ENCODE assay signal across 12 mouse cellular contexts in the genomic region with DNA sequence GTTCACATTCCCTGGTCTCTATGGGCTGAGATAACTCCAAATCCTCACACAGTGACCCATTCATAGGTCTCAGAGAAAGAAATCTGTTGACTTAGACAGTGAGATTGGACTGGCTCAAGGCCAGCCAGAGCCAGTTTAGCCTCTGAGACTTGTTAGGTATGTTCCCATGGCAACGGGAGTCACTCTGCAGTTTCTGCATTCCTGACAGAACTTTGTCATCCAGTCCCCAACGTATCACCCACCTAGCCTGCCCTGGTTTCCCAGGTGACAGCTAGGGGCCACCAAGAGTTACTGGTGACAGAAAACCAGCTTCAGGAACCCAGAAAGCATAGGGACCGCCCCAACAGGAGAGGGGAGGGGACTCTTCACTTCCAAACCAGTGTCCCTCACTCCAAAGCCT. TPM values are rescaled to one million over a fixed set of nuclear protein-coding genes. Genes with fewer than 3 reads are reported as not detected.
DNase-seq lines count a peak whose midpoint lies in the region; ATAC-seq and TF ChIP-seq lines count a peak whose summit lies in the region.
"Had no signal": no experiment of that assay in that cellular context is flagged by ENCODE, and none has a peak within 500 bp of the region (broad histone marks: within the 10 kb centered on the region; RNA-seq: fewer than 3 reads in every experiment).

No protein-coding gene starts in this region.

- no peak overlapping the region for H3K9ac ChIP-seq in hindbrain, embryonic 14.5 days
- H3K9ac ChIP-seq in hindbrain, embryonic 11.5 days (ENCODE audit: low read depth, low read length), result no peak overlapping the region
- H3K9ac ChIP-seq in embryonic facial prominence, embryonic 14.5 days (ENCODE audit: low read depth, low read length), result no peak overlapping the region
- no peak overlapping the region for H3K9ac ChIP-seq in liver, adult 2 months (ENCODE audit: low read depth, low read length)
- H3K9ac ChIP-seq: embryonic facial prominence, embryonic 13.5 days; heart, embryonic 13.5 days; limb, embryonic 13.5 days; neural tube, embryonic 12.5 days had no signal

- H3K9me3 ChIP-seq in hindbrain, embryonic 14.5 days (ENCODE audit: control insufficient read depth, low read length), result no peaks in the 10 kb centered on the region
- H3K9me3 ChIP-seq in hindbrain, embryonic 11.5 days (ENCODE audit: control insufficient read depth, low read length), result no peaks in the 10 kb centered on the region
- H3K9me3 ChIP-seq in embryonic facial prominence, embryonic 14.5 days (ENCODE audit: control insufficient read depth, low read length), result no peaks in the 10 kb centered on the region
- H3K9me3 ChIP-seq: embryonic facial prominence, embryonic 13.5 days; heart, embryonic 13.5 days; limb, embryonic 13.5 days; neural tube, embryonic 12.5 days had no signal

- peak; percentile 43 for DNase-seq in hindbrain, embryonic 14.5 days (ENCODE audit: low spot score)
- no peak for DNase-seq in hindbrain, embryonic 11.5 days (ENCODE audit: low spot score)
- DNase-seq in Muller cell, postnatal 12 days (ENCODE audit: inconsistent ontology term), result peak; percentile 79
- DNase-seq in embryonic facial prominence, embryonic 14.5 days (ENCODE audit: low spot score), result peak; percentile 84
- peak; percentile 69 for DNase-seq in liver, adult 2 months (ENCODE audit: extremely low read depth, low read depth, low spot score)
- DNase-seq in heart, adult 18-20 months, result no peak
- no peak for DNase-seq in natural killer cell, adult 2 months (ENCODE audit: low spot score in 2 of 2)

- no peak overlapping the region for H3K4me3 ChIP-seq in hindbrain, embryonic 14.5 days (replicated peaks; ENCODE audit: low read length)
- no peak overlapping the region for H3K4me3 ChIP-seq in hindbrain, embryonic 11.5 days (ENCODE audit: low read depth, low read length)
- no peak overlapping the region for H3K4me3 ChIP-seq in embryonic facial prominence, embryonic 14.5 days (ENCODE audit: low read depth, low read length)
- no peak overlapping the region for H3K4me3 ChIP-seq in liver, adult 2 months (ENCODE audit: insufficient read depth, low read depth, low read length)
- H3K4me3 ChIP-seq: embryonic facial prominence, embryonic 13.5 days; heart, embryonic 13.5 days; limb, embryonic 13.5 days; neural tube, embryonic 12.5 days had no signal

- 44% methylated on average over 3 of the region's 3 CpGs for WGBS in hindbrain, embryonic 14.5 days
- WGBS in hindbrain, embryonic 11.5 days, result 53% methylated on average over 3 of the region's 3 CpGs
- 18% methylated on average over 2 of the region's 3 CpGs for WGBS in embryonic facial prominence, embryonic 14.5 days
- WGBS in liver, adult 2 months, result 29% methylated on average over 3 of the region's 3 CpGs

- no peak overlapping the region for H3K4me2 ChIP-seq in hindbrain, embryonic 14.5 days (replicated peaks)
- no peak overlapping the region for H3K4me2 ChIP-seq in hindbrain, embryonic 11.5 days (replicated peaks; ENCODE audit: low read depth, low read length)
- no peak overlapping the region for H3K4me2 ChIP-seq in embryonic facial prominence, embryonic 14.5 days (ENCODE audit: low read depth, low read length)
- H3K4me2 ChIP-seq: embryonic facial prominence, embryonic 13.5 days; heart, embryonic 13.5 days; limb, embryonic 13.5 days; neural tube, embryonic 12.5 days had no signal

- H3K27ac ChIP-seq in hindbrain, embryonic 14.5 days, result no peak overlapping the region
- no peak overlapping the region for H3K27ac ChIP-seq in hindbrain, embryonic 11.5 days (ENCODE audit: low read depth, low read length)
- H3K27ac ChIP-seq in embryonic facial prominence, embryonic 14.5 days (replicated peaks; ENCODE audit: low read depth, low read length), result no peak overlapping the region
- H3K27ac ChIP-seq in liver, adult 2 months (replicated peaks; ENCODE audit: insufficient read depth, low read depth, low read length), result no peak overlapping the region
- H3K27ac ChIP-seq: embryonic facial prominence, embryonic 13.5 days; heart, embryonic 13.5 days; limb, embryonic 13.5 days; neural tube, embryonic 12.5 days had no signal

- no peaks in the 10 kb centered on the region for H3K36me3 ChIP-seq in hindbrain, embryonic 14.5 days (replicated peaks; ENCODE audit: control insufficient read depth, insufficient read depth)
- no peaks in the 10 kb centered on the region for H3K36me3 ChIP-seq in hindbrain, embryonic 11.5 days (ENCODE audit: control insufficient read depth, insufficient read depth, low read length)
- H3K36me3 ChIP-seq in embryonic facial prominence, embryonic 14.5 days (ENCODE audit: control insufficient read depth, insufficient read depth, low read length), result no peaks in the 10 kb centered on the region
- no peaks in the 10 kb centered on the region for H3K36me3 ChIP-seq in liver, adult 2 months (ENCODE audit: control insufficient read depth, insufficient read depth, low read length)
- H3K36me3 ChIP-seq: embryonic facial prominence, embryonic 13.5 days; heart, embryonic 13.5 days; limb, embryonic 13.5 days; neural tube, embryonic 12.5 days had no signal

- ATAC-seq in hindbrain, embryonic 14.5 days (ENCODE audit: low FRiP score), result no peak
- ATAC-seq in hindbrain, embryonic 11.5 days (ENCODE audit: low FRiP score), result no peak
- ATAC-seq in embryonic facial prominence, embryonic 14.5 days (ENCODE audit: low read depth), result no peak
- ATAC-seq in CD4-positive, CD25-positive, alpha-beta regulatory T cell, adult 4 months, result no peak

- no peak for TF ChIP-seq CTCF in liver, adult 2 months (IDR thresholded peaks at IDR 0.05; ENCODE audit: low read depth, low read length)

- peaks cover 8% of the 10 kb centered on the region; the same call in 1 of the 2 replicates for H3K4me1 ChIP-seq in hindbrain, embryonic 14.5 days (replicated peaks; ENCODE audit: control insufficient read depth, insufficient read depth, low read length)
- peaks cover 3% of the 10 kb centered on the region; the same call in 1 of the 2 replicates for H3K4me1 ChIP-seq in hindbrain, embryonic 11.5 days (replicated peaks; ENCODE audit: control insufficient read depth, insufficient read depth, low read length)
- H3K4me1 ChIP-seq in embryonic facial prominence, embryonic 14.5 days (ENCODE audit: control insufficient read depth, insufficient read depth, low read length), result 0 out of 2 replicates have a peak, but pooled peaks cover 5% of the 10 kb centered on the region
- H3K4me1 ChIP-seq in liver, adult 2 months (ENCODE audit: control insufficient read depth, insufficient read depth, low read length), result peaks cover 23% of the 10 kb centered on the region

- H3K27me3 ChIP-seq in hindbrain, embryonic 14.5 days (ENCODE audit: control insufficient read depth, insufficient read depth, low read length), result no peaks in the 10 kb centered on the region
- no peaks in the 10 kb centered on the region for H3K27me3 ChIP-seq in hindbrain, embryonic 11.5 days (ENCODE audit: control insufficient read depth, insufficient read depth, low read length)
- peaks cover 5% of the 10 kb centered on the region for H3K27me3 ChIP-seq in embryonic facial prominence, embryonic 14.5 days (replicated peaks; ENCODE audit: control insufficient read depth, insufficient read depth, low read length)
- no peaks in the 10 kb centered on the region for H3K27me3 ChIP-seq in liver, adult 2 months (ENCODE audit: control insufficient read depth, insufficient read depth, low read length)
- H3K27me3 ChIP-seq: heart, embryonic 13.5 days; neural tube, embryonic 12.5 days had no signal

- no peaks in the 10 kb centered on the region for H3K79me2 ChIP-seq in liver, adult 2 months (ENCODE audit: control insufficient read depth, insufficient read depth, low read length)

- no peak for TF ChIP-seq POLR2A in liver, adult 2 months (IDR thresholded peaks at IDR 0.05; ENCODE audit: extremely low read depth, insufficient read depth, low read length)

RNA-seq across cellular contexts. Expression of a gene that starts 9.4 kb away (rescaled TPM):
- 4.1 and 6.8 TPM in 2 replicates for polyA plus RNA-seq in hindbrain, embryonic 14.5 days (2014; fragmentation: Nextera tagmentation; extraction: Ambion mirVana)
- polyA plus RNA-seq in hindbrain, embryonic 11.5 days (2014; fragmentation: Nextera tagmentation; extraction: Ambion mirVana), result 22.4 and 27.8 TPM in 2 replicates
- 69.1 and 105 TPM in 2 replicates for polyA plus RNA-seq in embryonic facial prominence, embryonic 14.5 days (2014; fragmentation: Nextera tagmentation; extraction: Ambion mirVana)
- 240 and 251 TPM in 2 replicates for total RNA-seq in liver, adult 2 months (2014; rRNA removed)
- polyA plus RNA-seq in liver, adult 2 months (2012; rRNA removed), result 155 and 168 TPM in 2 replicates
- total RNA-seq in heart, adult 18-20 months (2021), result 1 to 10 TPM; 1.5 to 3.0 TPM
- under 1 TPM in 1 of 2 experiments, not detected in 1; 0.30 TPM for polyA plus RNA-seq in CD4-positive, CD25-positive, alpha-beta regulatory T cell, adult 4 months (2017; shearing (Covaris generic))

RNA-seq across cellular contexts. Expression of a gene that starts 14.3 kb away (rescaled TPM):
- 8.6 and 15.7 TPM in 2 replicates for polyA plus RNA-seq in hindbrain, embryonic 14.5 days (2014; fragmentation: Nextera tagmentation; extraction: Ambion mirVana)
- polyA plus RNA-seq in hindbrain, embryonic 11.5 days (2014; fragmentation: Nextera tagmentation; extraction: Ambion mirVana), result 20.5 and 22.7 TPM in 2 replicates
- polyA plus RNA-seq in embryonic facial prominence, embryonic 14.5 days (2014; fragmentation: Nextera tagmentation; extraction: Ambion mirVana), result 61.0 and 70.0 TPM in 2 replicates
- total RNA-seq in liver, adult 2 months (2014; rRNA removed), result 255 and 258 TPM in 2 replicates
- polyA plus RNA-seq in liver, adult 2 months (2012; rRNA removed), result 110 and 124 TPM in 2 replicates
- 1 to 10 TPM; 2.8 to 3.7 TPM for total RNA-seq in heart, adult 18-20 months (2021)
- under 1 TPM; 0.44 to 0.97 TPM for polyA plus RNA-seq in CD4-positive, CD25-positive, alpha-beta regulatory T cell, adult 4 months (2017; shearing (Covaris generic))

RNA-seq across cellular contexts. Expression of a gene that starts 59.6 kb away (rescaled TPM):
- 0.07 TPM in 1 of 2 replicates, not detected in the other for polyA plus RNA-seq in hindbrain, embryonic 14.5 days (2014; fragmentation: Nextera tagmentation; extraction: Ambion mirVana)
- 0.11 TPM in 1 of 2 replicates, not detected in the other for polyA plus RNA-seq in hindbrain, embryonic 11.5 days (2014; fragmentation: Nextera tagmentation; extraction: Ambion mirVana)
- 0.25 and 1.7 TPM in 2 replicates for polyA plus RNA-seq in embryonic facial prominence, embryonic 14.5 days (2014; fragmentation: Nextera tagmentation; extraction: Ambion mirVana)
- not detected in 2 replicates for total RNA-seq in liver, adult 2 months (2014; rRNA removed)
- not detected in 2 replicates for polyA plus RNA-seq in liver, adult 2 months (2012; rRNA removed)
- under 1 TPM in 1 of 2 experiments, not detected in 1; 0.07 TPM for total RNA-seq in heart, adult 18-20 months (2021)
- polyA plus RNA-seq in CD4-positive, CD25-positive, alpha-beta regulatory T cell, adult 4 months (2017; shearing (Covaris generic)), result not detected
- polyA plus RNA-seq: heart, embryonic 13.5 days; limb, embryonic 13.5 days; neural tube, embryonic 12.5 days had no signal

RNA-seq across cellular contexts. Expression of a gene that starts 59.9 kb away (rescaled TPM):
- polyA plus RNA-seq in hindbrain, embryonic 14.5 days (2014; fragmentation: Nextera tagmentation; extraction: Ambion mirVana), result 83.6 and 93.2 TPM in 2 replicates
- polyA plus RNA-seq in hindbrain, embryonic 11.5 days (2014; fragmentation: Nextera tagmentation; extraction: Ambion mirVana), result 85.0 and 103 TPM in 2 replicates
- polyA plus RNA-seq in embryonic facial prominence, embryonic 14.5 days (2014; fragmentation: Nextera tagmentation; extraction: Ambion mirVana), result 123 and 141 TPM in 2 replicates
- 119 and 130 TPM in 2 replicates for total RNA-seq in liver, adult 2 months (2014; rRNA removed)
- 70.5 and 73.8 TPM in 2 replicates for polyA plus RNA-seq in liver, adult 2 months (2012; rRNA removed)
- 100 to 1,000 TPM; 151 to 167 TPM for total RNA-seq in heart, adult 18-20 months (2021)
- polyA plus RNA-seq in CD4-positive, CD25-positive, alpha-beta regulatory T cell, adult 4 months (2017; shearing (Covaris generic)), result 100 to 1,000 TPM; 123 to 189 TPM

Comparison
In these comparisons a context has a peak if more than half of its experiments do, and no peak if none do; other contexts are left out.
1. DNase-seq: peak in hindbrain, embryonic 14.5 days (single experiment), Muller cell, postnatal 12 days (single experiment), embryonic facial prominence, embryonic 14.5 days (single experiment) and liver, adult 2 months (single experiment); none in hindbrain, embryonic 11.5 days (single experiment), heart, adult 18-20 months (0 of 2) and natural killer cell, adult 2 months (0 of 2).